Comparison of ENCODE assay signal across 8 mouse cellular contexts in genomic region chr12:117385072-117385666, GRCm38 (mm10).
DNase-seq lines count a peak whose midpoint lies in the region; ATAC-seq and TF ChIP-seq lines count a peak whose summit lies in the region.

No protein-coding gene starts in this region.

- peak; percentile 98 for TF ChIP-seq CTCF in midbrain, postnatal 0 days (IDR thresholded peaks at IDR 0.05)

- DNase-seq in heart, adult 11 months: peak; percentile 96
- peak; percentile 94 for DNase-seq in embryo, embryonic 10.5 days (ENCODE audit: low spot score)
- peak; percentile 61 to 71 for DNase-seq in gastrocnemius, postnatal 4 days (ENCODE audit: low spot score in 2 of 2)
- DNase-seq in kidney, adult 8-10 months: peak; percentile 48 to 80
- peak; percentile 87 for DNase-seq in midbrain, postnatal 0 days (ENCODE audit: low spot score)
- DNase-seq in spleen, postnatal 14 days (ENCODE audit: low spot score in 2 of 2): peak; percentile 50 to 71

- no peak overlapping the region for H3K4me2 ChIP-seq in heart, embryonic 11.5 days
- no peak overlapping the region for H3K4me2 ChIP-seq in limb, embryonic 13.5 days (replicated peaks)
- no peak overlapping the region for H3K4me2 ChIP-seq in midbrain, postnatal 0 days (ENCODE audit: low read depth, low read length, poor library complexity, severe bottlenecking)

- H3K4me1 ChIP-seq in heart, embryonic 11.5 days (ENCODE audit: control insufficient read depth, insufficient read depth, low read length): no peaks in the 10 kb centered on the region
- H3K4me1 ChIP-seq in limb, embryonic 13.5 days: peaks cover 8% of the 10 kb centered on the region; the same call in 1 of the 2 replicates
- no peaks in the 10 kb centered on the region for H3K4me1 ChIP-seq in midbrain, postnatal 0 days (ENCODE audit: insufficient read depth, low read length)

- 20% methylated on average over 6 of the region's 6 CpGs for WGBS in heart, embryonic 11.5 days (ENCODE audit: insufficient replicate concordance)
- 13% methylated on average over 6 of the region's 6 CpGs for WGBS in limb, embryonic 13.5 days
- WGBS in midbrain, postnatal 0 days: 11% methylated on average over 6 of the region's 6 CpGs

- H3K4me3 ChIP-seq in heart, embryonic 11.5 days (ENCODE audit: low read depth, low read length): no peak overlapping the region
- H3K4me3 ChIP-seq in limb, embryonic 13.5 days: no peak overlapping the region
- H3K4me3 ChIP-seq in midbrain, postnatal 0 days (ENCODE audit: low read depth, low read length): no peak overlapping the region

- H3K36me3 ChIP-seq in heart, embryonic 11.5 days (ENCODE audit: control insufficient read depth, insufficient read depth, low read length): no peaks in the 10 kb centered on the region
- no peaks in the 10 kb centered on the region for H3K36me3 ChIP-seq in limb, embryonic 13.5 days
- no peaks in the 10 kb centered on the region for H3K36me3 ChIP-seq in midbrain, postnatal 0 days (ENCODE audit: insufficient read depth, low read length)

- no peaks in the 10 kb centered on the region for H3K27me3 ChIP-seq in heart, embryonic 11.5 days (ENCODE audit: control insufficient read depth, insufficient read depth, low read length)
- H3K27me3 ChIP-seq in limb, embryonic 13.5 days: no peaks in the 10 kb centered on the region
- no peaks in the 10 kb centered on the region for H3K27me3 ChIP-seq in midbrain, postnatal 0 days (ENCODE audit: insufficient read depth, low read length)

- ATAC-seq in heart, embryonic 11.5 days (replicated peaks; ENCODE audit: insufficient number of reproducible peaks, low FRiP score, low TSS enrichment): no peak
- ATAC-seq in limb, embryonic 13.5 days (ENCODE audit: low FRiP score, low read depth): peak; percentile 66; the same call in 1 of the 2 replicates
- ATAC-seq in midbrain, postnatal 0 days (ENCODE audit: low FRiP score): peak; percentile 72

- H3K9me3 ChIP-seq in heart, embryonic 11.5 days (replicated peaks; ENCODE audit: control insufficient read depth, low read length): no peaks in the 10 kb centered on the region
- no peaks in the 10 kb centered on the region for H3K9me3 ChIP-seq in limb, embryonic 13.5 days
- no peaks in the 10 kb centered on the region for H3K9me3 ChIP-seq in midbrain, postnatal 0 days (ENCODE audit: low read length)

- H3K27ac ChIP-seq in heart, embryonic 11.5 days (ENCODE audit: low read depth, low read length): no peak overlapping the region
- no peak overlapping the region for H3K27ac ChIP-seq in limb, embryonic 13.5 days
- H3K27ac ChIP-seq in midbrain, postnatal 0 days (ENCODE audit: low read depth, low read length): no peak overlapping the region

- H3K9ac ChIP-seq in heart, embryonic 11.5 days (ENCODE audit: low read depth, low read length): no peak overlapping the region
- no peak overlapping the region for H3K9ac ChIP-seq in limb, embryonic 13.5 days
- no peak overlapping the region for H3K9ac ChIP-seq in midbrain, postnatal 0 days (replicated peaks; ENCODE audit: low read length, poor library complexity, severe bottlenecking)
